Mouse (Mus musculus): ENCODE results near the gene Erbb2. TPM values are rescaled to one million over a fixed set of nuclear protein-coding genes. Genes with fewer than 3 reads are reported as not detected.
A peak's percentile ranks its signal among the peaks of the same experiment; 100 is the strongest.

Erbb2 gene
- polyA plus RNA-seq, 1 experiment from 2014 or later = 34.1 TPM

DNA sequence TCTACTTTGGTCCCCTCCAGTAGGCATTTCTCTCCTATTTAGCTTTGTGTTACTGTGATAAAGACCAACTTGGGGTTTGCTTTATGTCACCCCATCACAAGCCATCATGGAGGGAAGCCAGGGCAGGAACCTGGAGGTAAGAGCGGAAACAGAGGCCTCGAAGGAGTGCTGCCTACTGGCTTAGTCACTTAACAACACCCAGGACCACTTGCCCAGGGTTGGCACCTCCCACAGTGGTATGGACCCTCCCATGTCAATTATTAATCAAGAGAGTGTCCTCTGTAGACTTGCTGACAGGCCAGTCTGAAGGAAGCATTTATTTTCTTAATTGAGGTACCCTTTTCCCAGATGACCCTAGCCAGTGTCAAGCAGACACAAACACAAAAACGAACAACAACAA, 11.5 kb upstream of the Erbb2 start:
- no peak for ATAC-seq (replicated peaks; ENCODE audit: extremely low read depth, insufficient read depth, low FRiP score)
- Histone ChIP-seq H3K27me3 (ENCODE audit: control insufficient read depth, insufficient read depth, low read length) (peaks cover 2% of the 10 kb centered on the region; the same call in 1 of the 2 replicates), H3K4me3 (ENCODE audit: low read length) (peak overlapping the region; percentile 84), H3K27ac (ENCODE audit: low read length) (peak overlapping the region; percentile 97), H3K36me3 (ENCODE audit: control insufficient read depth, insufficient read depth) (no peaks in the 10 kb centered on the region), H3K9ac (ENCODE audit: low read length) (peak overlapping the region; percentile 86), H3K9me3 (replicated peaks; ENCODE audit: control insufficient read depth, low read length) (no peaks in the 10 kb centered on the region), H3K4me1 (ENCODE audit: control insufficient read depth, insufficient read depth, low read length) (peaks cover 13% of the 10 kb centered on the region), H3K4me2 (ENCODE audit: low read depth, low read length) (peak overlapping the region; percentile 82)
- 53% methylated on average over 3 of the region's 3 CpGs for WGBS

DNA sequence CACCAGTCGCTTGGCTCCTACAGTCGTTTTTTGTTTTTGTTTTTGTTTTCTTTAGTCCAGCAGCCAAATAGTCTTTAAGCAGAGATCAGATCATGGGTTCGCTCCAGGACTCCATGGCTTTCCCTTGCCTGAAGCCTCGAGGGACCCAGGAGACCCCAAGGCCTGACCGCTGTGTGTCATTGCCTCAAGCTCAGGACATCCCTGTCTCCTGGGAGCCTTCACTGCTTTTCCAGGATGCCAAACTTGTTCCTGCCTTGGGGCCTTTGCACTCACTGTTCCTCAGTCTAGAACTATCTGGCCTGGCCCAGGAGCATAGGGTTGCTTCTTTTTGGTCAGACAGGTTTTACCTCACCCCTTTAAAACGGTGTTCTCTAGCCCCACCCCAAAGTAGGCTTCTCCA, 5.6 kb upstream of the Erbb2 start:
- Histone ChIP-seq H3K4me2 (ENCODE audit: low read depth, low read length) (no peak overlapping the region), H3K36me3 (ENCODE audit: control insufficient read depth, insufficient read depth) (no peaks in the 10 kb centered on the region), H3K27me3 (ENCODE audit: control insufficient read depth, insufficient read depth, low read length) (peaks cover 2% of the 10 kb centered on the region; the same call in 1 of the 2 replicates), H3K4me3 (ENCODE audit: low read length) (no peak overlapping the region), H3K27ac (ENCODE audit: low read length) (no peak overlapping the region), H3K9ac (ENCODE audit: low read length) (no peak overlapping the region), H3K4me1 (ENCODE audit: control insufficient read depth, insufficient read depth, low read length) (peaks cover 20% of the 10 kb centered on the region), H3K9me3 (replicated peaks; ENCODE audit: control insufficient read depth, low read length) (no peaks in the 10 kb centered on the region)
- ATAC-seq (replicated peaks; ENCODE audit: extremely low read depth, insufficient read depth, low FRiP score) = no peak
- 77% methylated on average over 6 of the region's 6 CpGs for WGBS

DNA sequence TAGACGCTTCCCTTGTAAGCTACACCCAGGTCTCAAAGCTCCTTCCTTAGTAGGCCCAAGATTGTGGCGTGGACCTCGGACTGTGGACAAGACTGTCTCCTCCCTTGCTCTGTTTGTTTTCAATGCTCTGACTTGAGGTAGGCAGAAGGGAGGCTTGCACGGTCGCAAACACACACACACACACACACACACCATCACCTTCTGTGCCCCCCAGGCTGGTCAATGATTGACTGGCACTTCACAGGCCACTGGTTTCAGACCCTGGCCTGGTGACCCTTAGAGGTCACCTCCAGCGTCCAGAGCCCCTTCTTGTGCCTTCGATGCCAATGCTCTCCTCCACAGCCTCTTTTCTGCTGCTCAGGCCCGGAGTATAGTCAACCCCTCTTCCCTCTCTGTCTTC, 3.4 kb upstream of the Erbb2 start:
- Histone ChIP-seq H3K4me1 (ENCODE audit: control insufficient read depth, insufficient read depth, low read length) (peaks cover 27% of the 10 kb centered on the region), H3K27ac (ENCODE audit: low read length) (peak overlapping the region; percentile 55), H3K4me2 (ENCODE audit: low read depth, low read length) (peak overlapping the region; percentile 52), H3K27me3 (ENCODE audit: control insufficient read depth, insufficient read depth, low read length) (peaks cover 2% of the 10 kb centered on the region; the same call in 1 of the 2 replicates), H3K9ac (ENCODE audit: low read length) (peak overlapping the region; percentile 54; the same call in 1 of the 2 replicates), H3K4me3 (ENCODE audit: low read length) (no peak overlapping the region), H3K36me3 (ENCODE audit: control insufficient read depth, insufficient read depth) (no peaks in the 10 kb centered on the region), H3K9me3 (replicated peaks; ENCODE audit: control insufficient read depth, low read length) (no peaks in the 10 kb centered on the region)
- no peak for ATAC-seq (replicated peaks; ENCODE audit: extremely low read depth, insufficient read depth, low FRiP score)
- WGBS = 65% methylated on average over 8 of the region's 8 CpGs

DNA sequence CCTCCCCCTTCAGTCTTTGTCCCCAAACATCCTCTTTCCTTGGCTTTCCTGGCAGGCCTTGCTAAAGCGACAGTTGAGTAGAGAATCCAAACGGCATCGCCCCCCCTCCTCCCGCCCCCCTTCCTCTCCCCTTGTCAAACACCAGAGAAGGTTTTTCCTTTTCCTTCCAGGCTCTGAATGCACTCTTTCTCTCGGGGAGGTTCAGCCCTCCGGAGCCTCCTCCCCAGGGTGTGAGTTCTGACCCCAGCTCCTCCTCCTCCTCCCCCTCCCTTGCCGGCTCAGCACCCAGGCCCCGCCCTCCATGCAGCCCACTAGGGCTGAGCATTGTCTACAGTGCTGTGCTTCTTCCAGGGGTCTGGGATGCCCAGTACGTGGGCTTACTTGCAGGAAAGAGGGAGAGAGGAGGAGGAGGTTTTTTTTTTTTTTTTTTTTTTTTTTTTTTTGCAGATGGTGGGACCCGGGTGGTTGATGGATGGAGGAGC, 2.9 kb upstream of the Erbb2 start:
- Histone ChIP-seq H3K36me3 (ENCODE audit: control insufficient read depth, insufficient read depth) (no peaks in the 10 kb centered on the region), H3K9ac (ENCODE audit: low read length) (peak overlapping the region; percentile 54), H3K27ac (ENCODE audit: low read length) (peak overlapping the region; percentile 55), H3K27me3 (ENCODE audit: control insufficient read depth, insufficient read depth, low read length) (peaks cover 2% of the 10 kb centered on the region; the same call in 1 of the 2 replicates), H3K4me3 (ENCODE audit: low read length) (peak overlapping the region; percentile 4; the same call in 1 of the 2 replicates), H3K4me1 (ENCODE audit: control insufficient read depth, insufficient read depth, low read length) (peaks cover 32% of the 10 kb centered on the region), H3K9me3 (replicated peaks; ENCODE audit: control insufficient read depth, low read length) (no peaks in the 10 kb centered on the region), H3K4me2 (ENCODE audit: low read depth, low read length) (peak overlapping the region; percentile 52)
- ATAC-seq (replicated peaks; ENCODE audit: extremely low read depth, insufficient read depth, low FRiP score) = peak; percentile 46; the same call in 1 of the 2 replicates
- WGBS = 8% methylated on average over 9 of the region's 10 CpGs

DNA sequence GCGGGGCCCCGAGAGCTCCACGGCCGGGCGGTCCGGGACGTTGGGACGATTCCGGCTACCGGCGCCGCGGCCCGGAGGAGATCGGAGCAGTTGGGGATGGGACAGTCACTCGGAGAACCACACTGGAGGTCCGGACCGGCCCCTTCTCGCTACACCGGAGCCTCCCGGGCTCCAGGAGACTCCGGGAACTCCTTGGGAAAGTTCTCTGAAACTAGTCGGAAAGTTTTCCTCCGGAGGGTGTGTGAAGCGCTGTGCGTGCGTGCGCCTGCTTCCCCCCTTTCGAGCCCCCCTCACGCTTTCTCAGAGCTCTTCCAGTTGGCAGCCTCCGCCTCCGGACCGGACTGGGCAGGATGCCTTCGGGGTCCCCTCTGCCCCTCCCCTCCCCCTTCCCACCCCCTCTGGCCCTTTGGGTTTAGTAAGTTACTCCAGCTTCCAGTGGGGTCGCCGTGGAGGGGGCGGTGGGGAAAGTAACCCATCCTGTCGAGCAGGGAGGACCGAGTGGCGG, 579 bp downstream of the Erbb2 start:
- H3K27ac ChIP-seq (ENCODE audit: low read length) = peak overlapping the region; percentile 97
- under 1% methylated on average over 39 of the region's 40 CpGs for WGBS
- H3K27me3 ChIP-seq (ENCODE audit: control insufficient read depth, insufficient read depth, low read length) = no peaks in the 10 kb centered on the region
- peak; percentile 40 for ATAC-seq (replicated peaks; ENCODE audit: extremely low read depth, insufficient read depth, low FRiP score)
- peak overlapping the region; percentile 99 for H3K4me3 ChIP-seq (ENCODE audit: low read length)
- peak overlapping the region; percentile 82 for H3K4me2 ChIP-seq (ENCODE audit: low read depth, low read length)
- H3K36me3 ChIP-seq (ENCODE audit: control insufficient read depth, insufficient read depth) = no peaks in the 10 kb centered on the region
- H3K4me1 ChIP-seq (ENCODE audit: control insufficient read depth, insufficient read depth, low read length) = peaks cover 62% of the 10 kb centered on the region
- peak overlapping the region; percentile 99 for H3K9ac ChIP-seq (ENCODE audit: low read length)
- H3K9me3 ChIP-seq (replicated peaks; ENCODE audit: control insufficient read depth, low read length) = no peaks in the 10 kb centered on the region

DNA sequence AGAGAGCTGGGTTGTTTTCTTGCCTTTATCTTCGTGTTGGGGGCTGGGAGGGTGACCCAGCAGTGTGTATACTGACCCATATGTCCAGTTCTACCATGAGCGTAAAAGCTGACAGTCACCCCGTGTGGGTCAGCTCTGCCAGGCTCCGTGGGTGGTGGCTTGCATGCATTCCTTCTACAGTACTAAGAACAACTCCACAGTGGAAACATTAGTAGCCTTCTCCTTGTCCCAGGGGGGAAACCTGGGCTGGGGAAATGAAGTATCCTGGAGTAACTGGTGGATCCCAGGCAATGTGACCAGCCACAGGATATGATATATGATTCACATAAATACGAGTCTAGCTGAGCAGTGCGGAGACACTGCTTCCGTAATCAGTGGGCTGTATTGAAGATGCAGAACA, 1.5 kb downstream of the Erbb2 start:
- Histone ChIP-seq H3K4me2 (ENCODE audit: low read depth, low read length) (peak overlapping the region; percentile 82), H3K9ac (ENCODE audit: low read length) (peak overlapping the region; percentile 99), H3K4me1 (ENCODE audit: control insufficient read depth, insufficient read depth, low read length) (peaks cover 68% of the 10 kb centered on the region), H3K36me3 (ENCODE audit: control insufficient read depth, insufficient read depth) (no peaks in the 10 kb centered on the region), H3K9me3 (replicated peaks; ENCODE audit: control insufficient read depth, low read length) (no peaks in the 10 kb centered on the region), H3K4me3 (ENCODE audit: low read length) (peak overlapping the region; percentile 99), H3K27me3 (ENCODE audit: control insufficient read depth, insufficient read depth, low read length) (no peaks in the 10 kb centered on the region), H3K27ac (ENCODE audit: low read length) (peak overlapping the region; percentile 97)
- no peak for ATAC-seq (replicated peaks; ENCODE audit: extremely low read depth, insufficient read depth, low FRiP score)
- WGBS = 12% methylated on average over 7 of the region's 7 CpGs

DNA sequence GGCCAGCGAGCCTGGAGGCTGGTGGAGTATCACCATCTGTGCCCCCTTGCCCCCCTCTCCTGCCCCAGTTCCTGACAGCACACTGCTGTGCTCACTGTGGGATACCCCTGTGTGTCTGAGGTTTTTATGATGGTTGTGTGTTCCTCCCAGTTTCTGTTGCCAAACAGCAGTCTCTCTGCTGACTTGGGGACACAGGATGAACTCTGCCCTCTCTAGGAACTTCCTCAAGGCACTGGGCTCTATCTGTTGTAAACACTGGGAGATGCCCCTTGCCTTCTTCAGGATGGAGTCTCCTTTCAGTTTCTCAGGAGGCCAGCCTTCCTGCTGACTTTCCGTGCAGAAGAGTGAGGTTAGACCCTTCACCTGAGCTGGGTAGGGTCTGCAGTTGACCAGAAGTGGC, 1.9 kb downstream of the Erbb2 start:
- Histone ChIP-seq H3K27ac (ENCODE audit: low read length) (no peak overlapping the region), H3K4me3 (ENCODE audit: low read length) (peak overlapping the region; percentile 99), H3K27me3 (ENCODE audit: control insufficient read depth, insufficient read depth, low read length) (no peaks in the 10 kb centered on the region), H3K9ac (ENCODE audit: low read length) (peak overlapping the region; percentile 99), H3K4me1 (ENCODE audit: control insufficient read depth, insufficient read depth, low read length) (peaks cover 68% of the 10 kb centered on the region), H3K36me3 (ENCODE audit: control insufficient read depth, insufficient read depth) (no peaks in the 10 kb centered on the region), H3K4me2 (ENCODE audit: low read depth, low read length) (peak overlapping the region; percentile 82), H3K9me3 (replicated peaks; ENCODE audit: control insufficient read depth, low read length) (no peaks in the 10 kb centered on the region)
- WGBS = 25% methylated on average over 2 of the region's 2 CpGs
- ATAC-seq (replicated peaks; ENCODE audit: extremely low read depth, insufficient read depth, low FRiP score) = no peak

DNA sequence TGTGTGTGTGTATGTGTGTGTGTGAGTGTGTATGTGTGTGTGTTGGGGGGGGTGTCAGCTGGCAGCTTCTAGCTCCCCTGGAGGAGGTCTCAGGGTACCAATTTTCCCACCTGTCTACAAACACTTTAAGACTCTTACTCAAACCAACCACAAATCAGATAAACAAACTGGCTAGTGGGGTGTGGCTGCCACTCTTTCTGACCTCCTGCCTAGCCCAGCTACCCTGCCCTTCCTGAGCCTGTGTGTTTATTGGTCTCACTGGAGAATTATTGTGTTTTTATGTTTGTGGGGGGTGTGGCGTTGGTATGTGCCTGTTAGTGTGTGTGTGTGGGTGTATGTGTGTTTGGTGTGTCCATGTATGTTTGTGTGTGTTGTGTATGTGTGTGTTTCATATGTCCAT, 4.8 kb downstream of the Erbb2 start:
- H3K4me1 ChIP-seq (ENCODE audit: control insufficient read depth, insufficient read depth, low read length) = peaks cover 52% of the 10 kb centered on the region
- 88% methylated on average over 1 of the region's 1 CpGs for WGBS
- H3K4me3 ChIP-seq (ENCODE audit: low read length) = no peak overlapping the region
- no peak for ATAC-seq (replicated peaks; ENCODE audit: extremely low read depth, insufficient read depth, low FRiP score)
- H3K27me3 ChIP-seq (ENCODE audit: control insufficient read depth, insufficient read depth, low read length) = no peaks in the 10 kb centered on the region
- 0 out of 2 replicates have a peak, but pooled peaks cover 4% of the 10 kb centered on the region for H3K36me3 ChIP-seq (ENCODE audit: control insufficient read depth, insufficient read depth)
- H3K27ac ChIP-seq (ENCODE audit: low read length) = no peak overlapping the region
- H3K9me3 ChIP-seq (replicated peaks; ENCODE audit: control insufficient read depth, low read length) = no peaks in the 10 kb centered on the region
- H3K4me2 ChIP-seq (ENCODE audit: low read depth, low read length) = no peak overlapping the region
- no peak overlapping the region for H3K9ac ChIP-seq (ENCODE audit: low read length)

DNA sequence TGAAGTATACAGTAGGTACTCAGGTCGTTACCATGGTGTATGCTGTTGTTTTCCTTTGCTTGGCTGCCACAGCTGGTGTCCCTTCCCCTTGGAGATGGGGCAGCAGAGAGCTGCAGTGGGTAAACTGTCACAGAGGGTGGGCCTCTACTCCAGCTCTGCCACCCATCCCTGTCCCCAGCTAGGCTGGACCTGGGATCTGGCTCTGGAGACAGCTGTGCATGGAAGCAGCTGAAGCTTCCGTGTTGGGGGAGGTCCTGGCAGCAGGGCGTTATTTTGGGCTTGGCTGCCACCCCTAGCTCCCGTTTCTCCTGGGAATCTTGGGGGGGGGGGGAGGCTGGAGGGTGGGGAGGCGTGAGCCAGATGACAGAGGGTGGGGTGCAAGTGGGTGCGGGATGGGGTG, 6.0 kb downstream of the Erbb2 start:
- Histone ChIP-seq H3K27me3 (ENCODE audit: control insufficient read depth, insufficient read depth, low read length) (no peaks in the 10 kb centered on the region), H3K4me3 (ENCODE audit: low read length) (no peak overlapping the region), H3K27ac (ENCODE audit: low read length) (peak overlapping the region; percentile 47), H3K4me1 (ENCODE audit: control insufficient read depth, insufficient read depth, low read length) (peaks cover 52% of the 10 kb centered on the region), H3K9ac (ENCODE audit: low read length) (no peak overlapping the region), H3K9me3 (replicated peaks; ENCODE audit: control insufficient read depth, low read length) (no peaks in the 10 kb centered on the region), H3K4me2 (ENCODE audit: low read depth, low read length) (no peak overlapping the region), H3K36me3 (ENCODE audit: control insufficient read depth, insufficient read depth) (peaks cover 16% of the 10 kb centered on the region)
- WGBS = 40% methylated on average over 5 of the region's 6 CpGs
- ATAC-seq (replicated peaks; ENCODE audit: extremely low read depth, insufficient read depth, low FRiP score) = no peak
